Mouse (Mus musculus): ENCODE measurements around the gene Vamp3. TPM values are rescaled to one million over a fixed set of nuclear protein-coding genes. Genes with fewer than 3 reads are reported as not detected.

Vamp3 gene
- total and polyA plus RNA-seq, 3 experiments: 58.4 to 61.4 TPM; not detected in 1

DNA sequence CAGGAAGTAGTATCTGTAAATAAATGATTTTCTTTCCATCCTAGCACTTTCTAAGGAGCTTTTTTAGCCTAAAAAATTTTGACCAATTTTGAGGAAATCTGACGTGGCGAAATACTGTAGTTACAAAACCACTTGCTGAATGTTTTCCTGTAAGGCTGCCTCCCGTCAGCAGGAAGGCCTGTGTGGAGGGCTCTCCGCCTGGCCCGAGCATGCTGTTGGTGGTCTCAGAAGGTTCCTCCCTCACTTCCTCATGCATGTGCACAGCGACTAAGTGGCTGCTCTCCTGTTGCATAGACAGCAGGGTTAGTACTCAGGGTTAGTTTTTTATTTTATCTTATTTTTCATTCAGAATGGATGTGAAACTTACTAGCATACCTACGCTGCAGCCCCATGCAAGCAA lies 13.2 kb upstream of the Vamp3 start:
- Histone ChIP-seq H3K4me3 (ENCODE audit: control insufficient read depth in 1 of 2, insufficient read depth in 1 of 2, low read depth in 2 of 2, low read length in 2 of 2) (no peak overlapping the region), H3K79me2 (ENCODE audit: control insufficient read depth, insufficient read depth, low read length, poor library complexity) (no peaks in the 10 kb centered on the region), H3K4me1 (ENCODE audit: control insufficient read depth in 1 of 2, insufficient read depth in 2 of 2, low read length in 2 of 2) (no peaks in the 10 kb centered on the region), H3K9me3 (replicated peaks; ENCODE audit: insufficient read depth, low read length) (no peaks in the 10 kb centered on the region), H3K9ac (ENCODE audit: control insufficient read depth, low read depth, low read length, poor library complexity, severe bottlenecking) (no peak overlapping the region), H3K27ac (ENCODE audit: control insufficient read depth, low read depth, low read length) (no peak overlapping the region), H3K36me3 (ENCODE audit: control insufficient read depth in 1 of 2, insufficient read depth in 2 of 2, low read length in 2 of 2) (no peaks in the 10 kb centered on the region; a peak in 1 of 4 replicates), H3K27me3 (ENCODE audit: control insufficient read depth in 1 of 2, insufficient read depth in 2 of 2, low read length in 2 of 2) (peaks cover 0 to 1% of the 10 kb centered on the region in 2 experiments; a peak in 1 of 4 replicates)
- TF ChIP-seq MAX (IDR thresholded peaks at IDR 0.05; ENCODE audit: low read length): no peak
- TF ChIP-seq POLR2AphosphoS2 (IDR thresholded peaks at IDR 0.05; ENCODE audit: low read length): no peak
- no peak for TF ChIP-seq POLR2AphosphoS5 (IDR thresholded peaks at IDR 0.05; ENCODE audit: borderline replicate concordance, low read depth, low read length)
- TF ChIP-seq RAD21 (IDR thresholded peaks at IDR 0.05; ENCODE audit: low read depth, low read length): no peak
- TF ChIP-seq MAZ (IDR thresholded peaks at IDR 0.05; ENCODE audit: low read depth, low read length): no peak
- no peak for TF ChIP-seq CHD2 (IDR thresholded peaks at IDR 0.05; ENCODE audit: low read length)
- DNase-seq (ENCODE audit: low read depth, low spot score): no peak

GRCm38 (mm10) chr4:151068751-151069150 lies 11.0 kb upstream of the Vamp3 start:
- DNase-seq (ENCODE audit: low read depth, low spot score): peak; percentile 39
- peaks cover 0 to 4% of the 10 kb centered on the region in 2 experiments; a peak in 1 of 4 replicates for H3K27me3 ChIP-seq (ENCODE audit: control insufficient read depth in 1 of 2, insufficient read depth in 2 of 2, low read length in 2 of 2)
- H3K9ac ChIP-seq (ENCODE audit: control insufficient read depth, low read depth, low read length, poor library complexity, severe bottlenecking): no peak overlapping the region
- H3K36me3 ChIP-seq (ENCODE audit: control insufficient read depth in 1 of 2, insufficient read depth in 2 of 2, low read length in 2 of 2): no peaks in the 10 kb centered on the region; a peak in 1 of 4 replicates
- TF ChIP-seq NRF1 (IDR thresholded peaks at IDR 0.05; ENCODE audit: insufficient read depth, low read depth, low read length, poor library complexity, severe bottlenecking) (no peak), GABPA (IDR thresholded peaks at IDR 0.05; ENCODE audit: low read depth, low read length) (no peak), CTCF (IDR thresholded peaks at IDR 0.05 in 2 of 3, conservative IDR thresholded peaks at IDR 0.05 in 1 of 3; ENCODE audit: control insufficient read depth in 1 of 3, insufficient read depth in 1 of 3, low read depth in 2 of 3, low read length in 3 of 3, poor library complexity in 1 of 3, severe bottlenecking in 1 of 3) (peak in 2 of 3 experiments; percentile 18 to 29; a peak in 1 of 6 replicates), MAX (IDR thresholded peaks at IDR 0.05; ENCODE audit: low read length) (peak; percentile 86), MXI1 (IDR thresholded peaks at IDR 0.05; ENCODE audit: low read depth, low read length) (peak; percentile 51; the same call in 1 of the 2 replicates), MYC (IDR thresholded peaks at IDR 0.05; ENCODE audit: low read depth, low read length) (peak; percentile 79)
- no peak overlapping the region for H3K4me3 ChIP-seq (ENCODE audit: control insufficient read depth in 1 of 2, insufficient read depth in 1 of 2, low read depth in 2 of 2, low read length in 2 of 2)
- H3K9me3 ChIP-seq (replicated peaks; ENCODE audit: insufficient read depth, low read length): no peaks in the 10 kb centered on the region
- no peaks in the 10 kb centered on the region for H3K4me1 ChIP-seq (ENCODE audit: control insufficient read depth in 1 of 2, insufficient read depth in 2 of 2, low read length in 2 of 2)
- H3K27ac ChIP-seq (ENCODE audit: control insufficient read depth, low read depth, low read length): no peak overlapping the region
- no peaks in the 10 kb centered on the region for H3K79me2 ChIP-seq (ENCODE audit: control insufficient read depth, insufficient read depth, low read length, poor library complexity)

DNA sequence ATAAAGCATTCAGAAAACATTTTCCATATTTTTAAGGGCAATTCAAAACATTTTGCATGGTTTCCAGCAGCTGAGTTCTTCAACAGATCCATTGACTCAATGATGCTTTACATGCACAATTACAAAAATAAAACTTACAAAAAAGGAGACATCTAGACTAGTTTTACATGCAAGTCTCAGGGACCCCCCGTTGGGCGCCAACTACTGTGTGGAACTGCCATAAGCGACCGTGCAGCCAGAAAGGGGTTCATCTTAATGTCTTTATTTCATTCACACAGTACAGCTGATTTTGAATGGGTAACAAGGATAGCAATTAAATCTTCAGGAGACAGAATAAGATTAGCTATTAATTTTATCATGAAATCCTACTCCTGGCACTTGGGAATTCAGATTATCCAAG lies 1.8 kb upstream of the Vamp3 start:
- H3K9me3 ChIP-seq (replicated peaks; ENCODE audit: insufficient read depth, low read length): no peaks in the 10 kb centered on the region
- no peak overlapping the region for H3K9ac ChIP-seq (ENCODE audit: control insufficient read depth, low read depth, low read length, poor library complexity, severe bottlenecking)
- no peak for TF ChIP-seq KAT2A (conservative IDR thresholded peaks at IDR 0.05; ENCODE audit: low read depth, low read length)
- no peak for TF ChIP-seq MXI1 (IDR thresholded peaks at IDR 0.05; ENCODE audit: low read depth, low read length)
- no peak for TF ChIP-seq EP300 (IDR thresholded peaks at IDR 0.05; ENCODE audit: low read depth in 1 of 2, low read length in 2 of 2)
- no peak for TF ChIP-seq TBP (IDR thresholded peaks at IDR 0.05; ENCODE audit: low read depth, low read length)
- no peak for TF ChIP-seq MAZ (IDR thresholded peaks at IDR 0.05; ENCODE audit: low read depth, low read length)
- TF ChIP-seq JUND (IDR thresholded peaks at IDR 0.05; ENCODE audit: low read depth, low read length): no peak
- no peak for TF ChIP-seq POLR2A (IDR thresholded peaks at IDR 0.05; ENCODE audit: control insufficient read depth in 1 of 2, insufficient read depth in 1 of 2, low read depth in 1 of 2, low read length in 2 of 2, poor library complexity in 1 of 2)
- no peak for TF ChIP-seq HCFC1 (IDR thresholded peaks at IDR 0.05; ENCODE audit: low read depth, low read length)
- no peak for TF ChIP-seq ZKSCAN1 (IDR thresholded peaks at IDR 0.05; ENCODE audit: low read depth, low read length)
- TF ChIP-seq POLR2AphosphoS2 (IDR thresholded peaks at IDR 0.05; ENCODE audit: low read length): no peak
- no peak for TF ChIP-seq USF2 (IDR thresholded peaks at IDR 0.05; ENCODE audit: borderline replicate concordance in 1 of 2, insufficient read depth in 1 of 2, low read depth in 1 of 2, low read length in 2 of 2)
- no peak for TF ChIP-seq ZNF384 (IDR thresholded peaks at IDR 0.05; ENCODE audit: low read depth, low read length)
- TF ChIP-seq TAL1 (IDR thresholded peaks at IDR 0.05; ENCODE audit: low read length): no peak
- no peak for TF ChIP-seq ZC3H11A (IDR thresholded peaks at IDR 0.05; ENCODE audit: low read depth, low read length)
- no peak for TF ChIP-seq MYC (IDR thresholded peaks at IDR 0.05; ENCODE audit: low read depth, low read length)
- no peak for TF ChIP-seq MEF2A (IDR thresholded peaks at IDR 0.05; ENCODE audit: extremely low read depth, insufficient replicate concordance, low read depth, low read length, poor library complexity, severe bottlenecking)
- no peak overlapping the region for H3K4me3 ChIP-seq (ENCODE audit: control insufficient read depth in 1 of 2, insufficient read depth in 1 of 2, low read depth in 2 of 2, low read length in 2 of 2)
- no peak for DNase-seq (ENCODE audit: low read depth, low spot score)
- H3K27ac ChIP-seq (ENCODE audit: control insufficient read depth, low read depth, low read length): no peak overlapping the region
- peaks cover 3 to 6% of the 10 kb centered on the region in 2 experiments; a peak in 3 of 4 replicates for H3K36me3 ChIP-seq (ENCODE audit: control insufficient read depth in 1 of 2, insufficient read depth in 2 of 2, low read length in 2 of 2)
- peaks cover 0 to 7% of the 10 kb centered on the region in 2 experiments; a peak in 1 of 4 replicates for H3K4me1 ChIP-seq (ENCODE audit: control insufficient read depth in 1 of 2, insufficient read depth in 2 of 2, low read length in 2 of 2)
- H3K79me2 ChIP-seq (ENCODE audit: control insufficient read depth, insufficient read depth, low read length, poor library complexity): peaks cover 14% of the 10 kb centered on the region
- H3K27me3 ChIP-seq (ENCODE audit: control insufficient read depth in 1 of 2, insufficient read depth in 2 of 2, low read length in 2 of 2): peaks cover 0 to 2% of the 10 kb centered on the region in 2 experiments; a peak in 1 of 4 replicates

Measured in MEL (cell line).